Mouse (Mus musculus): ENCODE data around the gene Nid1. TPM values are rescaled to one million over a fixed set of nuclear protein-coding genes. Genes with fewer than 3 reads are reported as not detected.
A peak's percentile ranks its signal among the peaks of the same experiment; 100 is the strongest.
"Not testable (repeated sequence)": the region's sequence is repeated elsewhere in the genome, so short reads cannot be mapped to it uniquely, and the experiment has no call there.

The Nid1 gene
- polyA plus RNA-seq, 1 experiment from 2014 or later, result 46.8 TPM

DNA sequence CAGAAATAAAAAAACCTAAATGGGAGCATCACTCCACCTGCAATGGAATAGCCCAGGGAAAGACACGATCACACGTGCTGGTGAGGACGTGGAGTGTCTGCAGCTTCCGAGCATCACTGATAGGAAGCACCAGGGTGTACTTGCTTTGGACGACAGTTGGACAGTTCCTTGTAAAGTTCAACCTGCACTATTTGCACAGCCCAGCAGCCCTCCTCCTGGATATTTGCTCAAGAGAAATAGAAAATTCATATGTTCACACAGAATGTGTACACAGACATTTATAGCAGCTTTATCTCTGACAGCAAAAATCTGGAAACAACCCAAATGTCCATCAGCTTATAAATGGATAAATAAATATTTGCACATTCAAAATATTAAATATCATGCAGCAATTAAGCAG is 14.1 kb upstream of the Nid1 start:
- DNase-seq (ENCODE audit: low spot score); H3K27ac ChIP-seq; H3K36me3 ChIP-seq; H3K9me3 ChIP-seq (replicated peaks); H3K4me1 ChIP-seq; H3K27me3 ChIP-seq (ENCODE audit: low read depth, poor library complexity, severe bottlenecking); H3K4me3 ChIP-seq: not testable (repeated sequence)
- WGBS, result 83% methylated on average over 2 of the region's 5 CpGs

DNA sequence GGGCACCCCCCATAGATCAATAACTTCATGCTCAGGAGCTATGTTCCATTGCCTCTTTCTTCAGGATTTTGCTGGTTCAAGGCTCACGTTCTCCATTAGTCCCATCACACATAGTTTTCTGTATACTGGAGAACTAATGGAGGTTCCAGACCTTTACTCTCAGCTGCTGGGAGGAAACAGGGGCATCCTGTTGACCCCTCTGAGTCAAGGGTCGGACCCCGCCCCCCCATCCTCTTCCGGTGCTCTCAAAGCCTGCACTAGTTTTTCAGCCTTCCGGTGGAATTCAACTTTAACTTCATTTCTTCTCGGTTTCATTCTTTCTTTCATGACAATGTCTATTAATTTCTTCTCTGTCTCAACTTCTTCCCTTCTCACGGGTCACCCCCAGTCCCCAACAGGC is 1.2 kb upstream of the Nid1 start:
- H3K4me3 ChIP-seq; H3K36me3 ChIP-seq; H3K4me1 ChIP-seq; H3K27ac ChIP-seq; DNase-seq (ENCODE audit: low spot score); H3K27me3 ChIP-seq (ENCODE audit: low read depth, poor library complexity, severe bottlenecking); H3K9me3 ChIP-seq (replicated peaks): not testable (repeated sequence)
- 65% methylated on average over 5 of the region's 7 CpGs for WGBS

DNA sequence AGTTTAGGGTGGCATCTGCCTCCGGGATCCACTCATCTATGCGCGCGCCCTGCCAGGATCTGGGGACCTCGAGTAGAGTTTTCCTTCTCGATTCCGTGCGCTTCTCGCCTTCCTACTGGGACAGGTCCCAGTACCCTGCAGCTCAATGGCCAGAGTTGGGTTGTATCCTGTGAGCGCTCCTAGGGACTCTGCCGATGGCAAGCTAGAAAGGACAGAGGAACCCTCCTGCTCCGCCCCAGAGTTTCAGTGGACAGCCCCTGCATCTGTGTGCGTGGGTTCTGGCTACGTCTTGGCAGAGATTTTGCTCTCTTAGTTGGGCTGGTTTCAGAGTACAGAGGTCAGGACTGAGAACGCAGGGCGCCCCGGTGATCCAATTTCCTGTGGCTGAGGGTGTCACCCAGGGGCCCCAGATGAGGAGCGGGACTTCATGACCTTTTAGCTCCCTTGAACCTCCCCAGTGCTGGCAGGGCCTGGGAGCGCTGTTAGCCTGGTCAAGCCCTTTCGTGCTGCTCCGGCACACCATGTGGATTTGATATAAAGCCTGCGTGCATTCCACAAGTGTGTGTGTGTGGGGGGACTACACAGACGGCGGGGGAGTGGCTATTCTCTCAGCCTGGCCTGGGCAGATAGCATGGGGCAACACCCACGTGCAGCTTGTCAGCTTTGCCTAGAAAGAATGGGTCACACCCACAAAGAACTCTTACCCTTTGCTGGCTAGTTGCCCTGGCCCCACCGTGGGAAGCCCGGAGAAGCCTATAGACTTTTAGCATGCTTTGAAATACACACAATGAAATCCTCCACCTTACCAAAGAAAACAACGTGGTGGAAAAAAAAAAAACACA is 982 bp downstream of the Nid1 start:
- H3K36me3 ChIP-seq; H3K27ac ChIP-seq; H3K4me1 ChIP-seq; H3K27me3 ChIP-seq (ENCODE audit: low read depth, poor library complexity, severe bottlenecking); H3K9me3 ChIP-seq (replicated peaks): not testable (repeated sequence)
- peak overlapping the region; percentile 27; the same call in 1 of the 2 replicates for H3K4me3 ChIP-seq
- WGBS, result 2% methylated on average over 19 of the region's 28 CpGs
- peak; percentile 45 for DNase-seq (ENCODE audit: low spot score)

- WGBS, result 81% methylated on average over 5 of the region's 5 CpGs
- peaks cover 16% of the 10 kb centered on the region for H3K4me1 ChIP-seq
- H3K9me3 ChIP-seq (replicated peaks); H3K27ac ChIP-seq; H3K27me3 ChIP-seq (ENCODE audit: low read depth, poor library complexity, severe bottlenecking); H3K4me3 ChIP-seq; DNase-seq (ENCODE audit: low spot score); H3K36me3 ChIP-seq: not testable (repeated sequence)
Observed at GRCm38 (mm10) chr13:13445601-13446000, 8.2 kb downstream of the Nid1 start.

DNA sequence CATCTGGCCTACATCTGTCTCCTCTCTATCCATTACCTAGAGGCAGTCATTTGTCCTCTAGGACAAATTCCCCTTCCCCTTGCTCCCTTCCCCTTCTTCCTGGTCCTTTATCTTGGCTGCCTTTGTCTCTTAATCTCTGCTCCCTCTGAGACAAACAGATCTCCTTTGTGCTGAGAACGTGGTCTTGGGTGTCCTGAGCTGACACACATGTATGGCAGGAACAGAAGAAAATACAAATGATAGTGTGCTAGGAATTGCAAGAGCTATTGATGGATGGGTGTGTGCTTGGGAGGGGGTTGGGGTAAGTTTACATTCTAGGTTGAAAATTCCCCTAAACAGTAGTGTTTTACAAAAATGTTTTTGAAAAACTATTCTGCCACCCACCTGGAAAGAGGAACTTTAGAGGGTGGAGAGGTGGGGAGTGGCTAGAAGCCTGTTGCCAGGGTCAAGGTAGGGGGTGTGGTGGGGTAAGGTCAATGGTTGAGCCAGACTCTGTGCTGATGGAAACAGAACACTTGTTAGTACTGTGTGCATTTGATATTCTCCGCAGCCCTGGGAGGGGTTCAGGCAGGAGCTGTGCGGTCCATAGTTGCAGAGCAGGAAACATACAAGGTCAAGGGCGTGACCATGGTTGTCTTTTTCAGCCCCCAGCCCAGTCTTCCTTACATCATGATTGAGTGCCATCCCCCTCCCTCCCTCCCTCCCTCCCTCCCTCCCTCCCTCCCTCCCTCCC is 9.5 kb downstream of the Nid1 start:
- not testable (repeated sequence) for H3K9me3 ChIP-seq (replicated peaks); DNase-seq (ENCODE audit: low spot score); H3K36me3 ChIP-seq; H3K27me3 ChIP-seq (ENCODE audit: low read depth, poor library complexity, severe bottlenecking); H3K4me3 ChIP-seq
- H3K27ac ChIP-seq, result peak overlapping the region; percentile 62; the same call in 1 of the 2 replicates
- H3K4me1 ChIP-seq, result peaks cover 16% of the 10 kb centered on the region
- WGBS, result 48% methylated on average over 4 of the region's 4 CpGs

- H3K27ac ChIP-seq; H3K4me3 ChIP-seq; H3K27me3 ChIP-seq (ENCODE audit: low read depth, poor library complexity, severe bottlenecking); H3K9me3 ChIP-seq (replicated peaks); H3K36me3 ChIP-seq; DNase-seq (ENCODE audit: low spot score): not testable (repeated sequence)
- 64% methylated on average over 12 of the region's 12 CpGs for WGBS
- peaks cover 21% of the 10 kb centered on the region for H3K4me1 ChIP-seq
Observed at GRCm38 (mm10) chr13:13449981-13450380, 12.6 kb downstream of the Nid1 start.

DNA sequence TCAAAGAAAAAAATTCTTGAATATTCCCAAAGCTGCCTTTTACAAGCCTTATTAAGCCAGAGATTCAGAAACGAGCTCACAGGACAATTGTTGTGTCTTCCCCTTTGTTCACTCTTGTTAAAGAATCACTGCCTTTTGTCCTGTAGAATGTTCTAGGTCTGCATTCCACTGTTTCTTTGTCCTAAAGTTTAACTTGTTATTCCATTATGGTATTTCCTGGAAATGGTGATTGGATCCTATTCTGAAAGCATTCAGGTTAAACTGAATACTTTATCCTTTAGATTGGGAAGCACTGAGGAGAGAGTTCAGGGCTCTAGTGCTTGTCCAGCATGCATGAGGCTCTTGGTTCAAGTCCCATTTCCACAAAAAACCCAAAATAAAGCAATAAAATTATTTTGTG is 13.6 kb downstream of the Nid1 start:
- H3K4me3 ChIP-seq; H3K9me3 ChIP-seq (replicated peaks); H3K27me3 ChIP-seq (ENCODE audit: low read depth, poor library complexity, severe bottlenecking); H3K36me3 ChIP-seq; H3K27ac ChIP-seq; DNase-seq (ENCODE audit: low spot score): not testable (repeated sequence)
- 78% methylated on average over 1 of the region's 1 CpGs for WGBS
- H3K4me1 ChIP-seq, result peaks cover 17% of the 10 kb centered on the region

DNA sequence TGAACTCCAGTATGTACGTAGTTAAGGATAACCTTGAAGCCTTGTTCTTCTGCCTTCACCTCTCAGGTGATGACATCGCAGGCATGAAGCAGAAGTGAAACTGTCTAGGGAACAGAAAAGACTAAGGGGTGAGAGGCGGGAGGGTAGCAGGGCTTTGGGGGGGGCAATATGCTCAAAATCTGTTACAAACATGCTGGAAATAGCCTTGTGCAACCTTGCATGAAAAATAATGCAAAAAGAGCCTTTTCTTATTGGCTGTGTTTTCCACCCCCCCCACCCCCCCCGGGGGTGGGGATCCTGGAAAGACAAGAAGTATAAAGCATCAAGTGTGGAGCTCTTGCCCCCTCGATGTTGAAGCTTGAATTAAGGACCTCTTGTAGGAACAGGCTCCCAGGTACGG is 16.0 kb downstream of the Nid1 start:
- not testable (repeated sequence) for H3K27me3 ChIP-seq (ENCODE audit: low read depth, poor library complexity, severe bottlenecking); H3K9me3 ChIP-seq (replicated peaks); H3K4me3 ChIP-seq; H3K27ac ChIP-seq; H3K36me3 ChIP-seq; DNase-seq (ENCODE audit: low spot score)
- 94% methylated on average over 6 of the region's 6 CpGs for WGBS
- peaks cover 16% of the 10 kb centered on the region for H3K4me1 ChIP-seq

GRCm38 (mm10) chr13:13454249-13454648 is 16.9 kb downstream of the Nid1 start:
- peaks cover 16% of the 10 kb centered on the region for H3K4me1 ChIP-seq
- H3K27ac ChIP-seq; H3K4me3 ChIP-seq; DNase-seq (ENCODE audit: low spot score); H3K36me3 ChIP-seq; H3K27me3 ChIP-seq (ENCODE audit: low read depth, poor library complexity, severe bottlenecking); H3K9me3 ChIP-seq (replicated peaks): not testable (repeated sequence)
- 78% methylated on average over 7 of the region's 7 CpGs for WGBS

- peak overlapping the region; percentile 61; the same call in 1 of the 2 replicates for H3K27ac ChIP-seq
- 31% methylated on average over 9 of the region's 9 CpGs for whole genome bisulfite sequencing
- H3K36me3 ChIP-seq; DNase-seq (ENCODE audit: low spot score); H3K27me3 ChIP-seq (ENCODE audit: low read depth, poor library complexity, severe bottlenecking); H3K9me3 ChIP-seq (replicated peaks); H3K4me3 ChIP-seq: not testable (repeated sequence)
- peaks cover 16% of the 10 kb centered on the region for H3K4me1 ChIP-seq
Observed at GRCm38 (mm10) chr13:13455632-13456492, 18.5 kb downstream of the Nid1 start.

- Histone ChIP-seq H3K4me3 (no peak overlapping the region), H3K9me3 (replicated peaks) (no peaks in the 10 kb centered on the region), H3K4me1 (peaks cover 16% of the 10 kb centered on the region), H3K36me3 (no peaks in the 10 kb centered on the region), H3K27ac (no peak overlapping the region), H3K27me3 (ENCODE audit: low read depth, poor library complexity, severe bottlenecking) (no peaks in the 10 kb centered on the region)
- WGBS, result 73% methylated on average over 4 of the region's 4 CpGs
- no peak for DNase-seq (ENCODE audit: low spot score)
Observed at GRCm38 (mm10) chr13:13458138-13458737, 20.9 kb downstream of the Nid1 start.

- peaks cover 11% of the 10 kb centered on the region for H3K4me1 ChIP-seq
- H3K9me3 ChIP-seq (replicated peaks), result no peaks in the 10 kb centered on the region
- H3K4me3 ChIP-seq, result no peak overlapping the region
- no peak for DNase-seq (ENCODE audit: low spot score)
- no peak overlapping the region for H3K27ac ChIP-seq
- H3K36me3 ChIP-seq, result 0 out of 2 replicates have a peak, but pooled peaks cover 6% of the 10 kb centered on the region
- 73% methylated on average over 2 of the region's 2 CpGs for WGBS
- H3K27me3 ChIP-seq (ENCODE audit: low read depth, poor library complexity, severe bottlenecking), result no peaks in the 10 kb centered on the region
Observed at GRCm38 (mm10) chr13:13460521-13461138, 23.3 kb downstream of the Nid1 start.

All from limb, embryonic 10.5 days (tissue).